Mouse (Mus musculus) cerebellum, adult 11-12 months (tissue): ENCODE data around the gene Pakap.

ENCODE experiments used
- DNase-seq: peaks from one replicate; pipeline ENCODE4 v3.0.0; 2022

Pakap gene

GRCm38 (mm10) chr4:57567666-57568206, at the start of gene Pakap:
Gene Pakap (plus strand): TSS chr4:57568179.
- peak; percentile 28 for DNase-seq

- no peak for DNase-seq
These were observed 44.5 kb upstream of the Pakap start for GRCm38 (mm10) chr4:57523456-57523855.

GRCm38 (mm10) chr4:57524461-57524860, 43.5 kb upstream of the Pakap start:
- DNase-seq = no peak

GRCm38 (mm10) chr4:57525221-57526011, 42.6 kb upstream of the Pakap start:
- DNase-seq = no peak

- no peak for DNase-seq
These were observed 39.7 kb upstream of the Pakap start for GRCm38 (mm10) chr4:57528296-57528695.

- DNase-seq = no peak
These were observed 34.3 kb upstream of the Pakap start for GRCm38 (mm10) chr4:57533686-57534085.

- no peak for DNase-seq
These were observed 33.7 kb upstream of the Pakap start for GRCm38 (mm10) chr4:57534232-57534631.

GRCm38 (mm10) chr4:57535087-57535486, 32.9 kb upstream of the Pakap start:
- no peak for DNase-seq

GRCm38 (mm10) chr4:57538029-57538688, 29.8 kb upstream of the Pakap start:
- no peak for DNase-seq

GRCm38 (mm10) chr4:57543692-57544256, 24.2 kb upstream of the Pakap start:
- DNase-seq = no peak

- no peak for DNase-seq
These were observed 20.2 kb upstream of the Pakap start for GRCm38 (mm10) chr4:57547785-57548184.

GRCm38 (mm10) chr4:57550216-57550615, 17.8 kb upstream of the Pakap start:
- DNase-seq = no peak

GRCm38 (mm10) chr4:57557102-57557501, 10.9 kb upstream of the Pakap start:
- no peak for DNase-seq

- no peak for DNase-seq
These were observed 8.5 kb upstream of the Pakap start for GRCm38 (mm10) chr4:57559438-57559837.

GRCm38 (mm10) chr4:57560010-57560409, 8.0 kb upstream of the Pakap start:
- DNase-seq = no peak

GRCm38 (mm10) chr4:57561055-57561454, 6.9 kb upstream of the Pakap start:
- DNase-seq = no peak

- DNase-seq = no peak
These were observed 2.7 kb upstream of the Pakap start for GRCm38 (mm10) chr4:57565283-57565682.

- DNase-seq = no peak
These were observed 2.2 kb upstream of the Pakap start for GRCm38 (mm10) chr4:57565811-57566210.

GRCm38 (mm10) chr4:57568268-57569068, 489 bp downstream of the Pakap start:
- DNase-seq = no peak

- DNase-seq = no peak
These were observed 1.0 kb downstream of the Pakap start for GRCm38 (mm10) chr4:57569069-57569355.

- no peak for DNase-seq
These were observed 1.7 kb downstream of the Pakap start for GRCm38 (mm10) chr4:57569711-57570110.

- no peak for DNase-seq
These were observed 2.2 kb downstream of the Pakap start for GRCm38 (mm10) chr4:57570229-57570628.

GRCm38 (mm10) chr4:57574181-57574580, 6.2 kb downstream of the Pakap start:
- no peak for DNase-seq
